Mouse (Mus musculus) kidney, embryonic 15.5 days (tissue): ENCODE data around the gene Olfr1243. TPM values are rescaled to one million over a fixed set of nuclear protein-coding genes. Genes with fewer than 3 reads are reported as not detected.
"Not testable (repeated sequence)": the region's sequence is repeated elsewhere in the genome, so short reads cannot be mapped to it uniquely, and the experiment has no call there.

Source experiments
- ATAC-seq: fragments of 200-750 bp; cut with Nextera tagmentation; replicated peaks from 2 replicates; pipeline ENCODE4 v1.8.0; 2017; ENCODE audit warnings: moderate TSS enrichment; ENCODE audit not compliant: low FRiP score
- H3K27ac ChIP-seq: fragments of 300-500 bp; sonication (generic); 2 replicates; pipeline ENCODE4 v1.5.1; 2015; ENCODE audit warnings: mild to moderate bottlenecking, inconsistent platforms
- H3K27me3 ChIP-seq: fragments of 300-500 bp; sonication (generic); 2 replicates; pipeline ENCODE4 v1.6.1; 2015; ENCODE audit warnings: inconsistent platforms
- H3K36me3 ChIP-seq: fragments of 300-500 bp; sonication (generic); 2 replicates; pipeline ENCODE4 v1.6.1; 2015; ENCODE audit warnings: inconsistent platforms
- H3K4me1 ChIP-seq: fragments of 300-500 bp; sonication (generic); 2 replicates; pipeline ENCODE4 v1.6.1; 2015; ENCODE audit warnings: inconsistent platforms
- H3K4me2 ChIP-seq: fragments of 300-500 bp; sonication (generic); 2 replicates; pipeline ENCODE4 v1.6.1; 2015; ENCODE audit warnings: moderate library complexity, mild to moderate bottlenecking, inconsistent platforms
- H3K4me3 ChIP-seq: fragments of 300-500 bp; sonication (generic); replicated peaks from 2 replicates; pipeline ENCODE4 v1.5.1; 2015; ENCODE audit warnings: mild to moderate bottlenecking, inconsistent platforms
- H3K9ac ChIP-seq: fragments of 300-500 bp; sonication (generic); 2 replicates; pipeline ENCODE4 v1.6.1; 2015; ENCODE audit warnings: mild to moderate bottlenecking, inconsistent platforms
- H3K9me3 ChIP-seq: fragments of 300-500 bp; sonication (generic); replicated peaks from 2 replicates; pipeline ENCODE4 v1.6.1; 2016; ENCODE audit warnings: inconsistent platforms
- WGBS: fragments of 180-500 bp; shearing (Covaris S2); methylation state at CpG from one replicate; pipeline ENCODE4 v1.1.7; 2015; ENCODE audit warnings: mixed read lengths; 5-methylcytosine and 5-hydroxymethylcytosine counted together
- polyA plus RNA-seq: library from polyadenylated mRNA; unstranded; fragments of >200 nt; fragmentation: Nextera tagmentation; extraction: Ambion mirVana; gene quantifications from 2 replicates; pipeline ENCODE4 v1.2.1, GENCODE M21; 2015

The Olfr1243 gene
- polyA plus RNA-seq: not detected in 2 replicates

- Histone ChIP-seq H3K27ac (no peak within 1 kb of the TSS), H3K36me3 (no peaks in the 10 kb centered on the region), H3K9me3 (no peaks in the 10 kb centered on the region), H3K4me2 (no peak within 1 kb of the TSS), H3K27me3 (no peaks in the 10 kb centered on the region), H3K4me3 (no peak within 1 kb of the TSS), H3K9ac (no peak within 1 kb of the TSS), H3K4me1 (no peaks in the 10 kb centered on the region)
- 79% methylated on average over 1 of the region's 1 CpGs for WGBS
- ATAC-seq: no peak
These were observed at the start of gene Olfr1243 for GRCm38 (mm10) chr2:89531387-89531786. TSS of gene Olfr1243 (minus strand) at chr2:89531487.

- no peaks in the 10 kb centered on the region for H3K4me1 ChIP-seq
- H3K9ac ChIP-seq: no peak within 1 kb of the TSS
- no peaks in the 10 kb centered on the region for H3K27me3 ChIP-seq
- no peak within 1 kb of the TSS for H3K4me2 ChIP-seq
- WGBS: 90% methylated on average over 1 of the region's 1 CpGs
- ATAC-seq: no peak
- H3K4me3 ChIP-seq: no peak within 1 kb of the TSS
- H3K36me3 ChIP-seq: no peaks in the 10 kb centered on the region
- no peak within 1 kb of the TSS for H3K27ac ChIP-seq
- H3K9me3 ChIP-seq: no peaks in the 10 kb centered on the region
These were observed 47.1 kb upstream of the Olfr1243 start, which contains the start of gene Olfr1245 for GRCm38 (mm10) chr2:89578347-89578746. TSS of gene Olfr1245 (minus strand) at chr2:89578447.

GRCm38 (mm10) chr2:89562706-89563105 is 31.4 kb upstream of the Olfr1243 start:
- H3K4me3 ChIP-seq, H3K4me1 ChIP-seq, H3K9ac ChIP-seq, H3K4me2 ChIP-seq, H3K27me3 ChIP-seq, ATAC-seq, H3K27ac ChIP-seq, H3K36me3 ChIP-seq, H3K9me3 ChIP-seq: not testable (repeated sequence)
- 67% methylated on average over 2 of the region's 2 CpGs for WGBS

- no peak overlapping the region for H3K9ac ChIP-seq
- no peaks in the 10 kb centered on the region for H3K9me3 ChIP-seq
- no peak overlapping the region for H3K4me3 ChIP-seq
- no peaks in the 10 kb centered on the region for H3K27me3 ChIP-seq
- no peak for ATAC-seq
- H3K4me1 ChIP-seq: no peaks in the 10 kb centered on the region
- WGBS: 51% methylated on average over 2 of the region's 2 CpGs
- no peak overlapping the region for H3K27ac ChIP-seq
- H3K36me3 ChIP-seq: no peaks in the 10 kb centered on the region
- no peak overlapping the region for H3K4me2 ChIP-seq
These were observed 13.2 kb upstream of the Olfr1243 start for GRCm38 (mm10) chr2:89544516-89544915.

- Histone ChIP-seq H3K4me2 (no peak overlapping the region), H3K4me1 (no peaks in the 10 kb centered on the region), H3K27ac (no peak overlapping the region), H3K9me3 (no peaks in the 10 kb centered on the region), H3K4me3 (no peak overlapping the region), H3K9ac (no peak overlapping the region), H3K36me3 (no peaks in the 10 kb centered on the region), H3K27me3 (no peaks in the 10 kb centered on the region)
- no peak for ATAC-seq
- 76% methylated on average over 1 of the region's 1 CpGs for WGBS
These were observed 8.6 kb upstream of the Olfr1243 start for GRCm38 (mm10) chr2:89539923-89540322.

GRCm38 (mm10) chr2:89498235-89498634 is 33.1 kb downstream of the Olfr1243 start, which contains the start of gene Olfr1242:
TSS of gene Olfr1242 (minus strand) at chr2:89498335.
- no peak for ATAC-seq
- H3K27ac ChIP-seq: no peak within 1 kb of the TSS
- H3K36me3 ChIP-seq: no peaks in the 10 kb centered on the region
- H3K9ac ChIP-seq: no peak within 1 kb of the TSS
- no peak within 1 kb of the TSS for H3K4me3 ChIP-seq
- no peaks in the 10 kb centered on the region for H3K27me3 ChIP-seq
- 85% methylated on average over 1 of the region's 1 CpGs for WGBS
- H3K4me1 ChIP-seq: no peaks in the 10 kb centered on the region
- no peak within 1 kb of the TSS for H3K4me2 ChIP-seq
- H3K9me3 ChIP-seq: no peaks in the 10 kb centered on the region

- Histone ChIP-seq H3K9ac (no peak within 1 kb of the TSS), H3K27me3 (no peaks in the 10 kb centered on the region), H3K36me3 (no peaks in the 10 kb centered on the region), H3K4me2 (no peak within 1 kb of the TSS), H3K9me3 (no peaks in the 10 kb centered on the region), H3K27ac (no peak within 1 kb of the TSS), H3K4me1 (no peaks in the 10 kb centered on the region), H3K4me3 (no peak within 1 kb of the TSS)
- no peak for ATAC-seq
These were observed 44.3 kb downstream of the Olfr1243 start, which contains the start of gene Olfr1241 for GRCm38 (mm10) chr2:89487026-89487425. TSS of gene Olfr1241 (minus strand) at chr2:89487126.

Other genes with a start within 250 kb of the Olfr1243 start
- not detected in 2 replicates for gene Olfr1229, start 243.5 kb downstream of the Olfr1243 start, polyA plus RNA-seq
- not detected in 2 replicates for gene Olfr1230, start 234.2 kb downstream of the Olfr1243 start, polyA plus RNA-seq
- not detected in 2 replicates for gene Olfr1231, start 224.4 kb downstream of the Olfr1243 start, polyA plus RNA-seq
- not detected in 2 replicates for gene Olfr1232, start 201.8 kb downstream of the Olfr1243 start, polyA plus RNA-seq
- not detected in 2 replicates for gene Olfr1233, start 189.1 kb downstream of the Olfr1243 start, polyA plus RNA-seq
- gene Olfr1234, start 166.6 kb downstream of the Olfr1243 start, polyA plus RNA-seq: not detected in 2 replicates
- gene Olfr1238, start 121.8 kb downstream of the Olfr1243 start, polyA plus RNA-seq: not detected in 2 replicates
- not detected in 2 replicates for gene Olfr1239, start 111.1 kb downstream of the Olfr1243 start, polyA plus RNA-seq
- not detected in 2 replicates for gene Olfr1240, start 88.5 kb downstream of the Olfr1243 start, polyA plus RNA-seq
- gene Olfr1241, start 44.4 kb downstream of the Olfr1243 start, polyA plus RNA-seq: not detected in 2 replicates
- gene Olfr1242, start 33.2 kb downstream of the Olfr1243 start, polyA plus RNA-seq: not detected in 2 replicates
- gene Olfr1245, start 47.0 kb upstream of the Olfr1243 start, polyA plus RNA-seq: not detected in 2 replicates
- gene Olfr1246, start 61.7 kb upstream of the Olfr1243 start, polyA plus RNA-seq: not detected in 2 replicates
- not detected in 2 replicates for gene Olfr1247, start 82.6 kb upstream of the Olfr1243 start, polyA plus RNA-seq
- not detected in 2 replicates for gene Olfr1248, start 86.8 kb upstream of the Olfr1243 start, polyA plus RNA-seq
- gene Olfr1249, start 103.5 kb upstream of the Olfr1243 start, polyA plus RNA-seq: not detected in 2 replicates
- not detected in 2 replicates for gene Olfr1250, start 130.0 kb upstream of the Olfr1243 start, polyA plus RNA-seq
- not detected in 2 replicates for gene Olfr1251, start 140.4 kb upstream of the Olfr1243 start, polyA plus RNA-seq
- gene Olfr1252, start 193.5 kb upstream of the Olfr1243 start, polyA plus RNA-seq: not detected in 2 replicates
- gene Olfr1253, start 225.6 kb upstream of the Olfr1243 start, polyA plus RNA-seq: not detected in 2 replicates